Mouse (Mus musculus) left cerebral cortex, adult 8-10 months (tissue): ENCODE data around the gene Dusp8. TPM values are rescaled to one million over a fixed set of nuclear protein-coding genes. Genes with fewer than 3 reads are reported as not detected.

Experiments used
- DNase-seq, 2 experiments: peaks; one replicate each; pipeline ENCODE4 v3.0.0; 2022; ENCODE audit warnings: low spot score in 2 of 2
- total RNA-seq, 4 experiments: library from RNA; stranded (reverse); gene quantifications; 2 replicates each; pipeline ENCODE4 v1.2.4; 2022

The Dusp8 gene
- total RNA-seq, 4 experiments from 2014 or later, result 127 to 151 (median 133) TPM

DNA sequence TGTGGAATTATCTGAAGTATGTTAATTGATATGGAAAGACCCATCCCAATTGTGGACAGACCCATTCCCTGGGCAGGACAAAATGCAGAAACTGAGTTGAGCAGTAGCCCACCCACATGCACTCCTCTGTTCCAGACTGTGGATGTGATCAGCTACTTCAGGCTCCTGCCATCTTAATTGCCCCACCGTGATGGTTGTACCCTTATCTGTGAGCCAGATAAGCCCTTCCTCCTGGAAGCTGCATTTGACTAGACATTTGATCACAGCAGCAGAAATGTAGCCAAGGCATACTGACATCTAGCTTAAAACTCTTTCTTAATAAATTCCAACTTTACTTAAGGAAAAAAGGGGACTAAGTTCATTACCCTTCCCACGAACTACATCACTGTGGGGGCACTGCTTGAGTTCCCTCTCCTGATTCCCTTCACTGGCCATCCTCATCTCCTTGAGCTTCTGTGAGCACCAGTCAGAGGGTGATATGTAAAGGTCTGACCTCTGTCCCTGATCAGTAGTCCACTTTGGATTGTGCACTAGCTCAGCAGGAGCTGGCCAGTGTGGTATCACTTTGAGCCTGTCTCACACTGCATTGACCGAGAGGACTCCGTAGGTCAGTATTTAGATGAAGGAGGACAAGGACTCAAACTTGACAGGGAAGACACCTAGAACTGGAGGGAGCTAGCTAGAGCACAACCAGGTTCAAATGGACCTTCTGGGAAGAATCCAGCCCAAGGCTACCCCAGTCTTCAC, 9.3 kb downstream of the Dusp8 start:
- DNase-seq, result no peak

- DNase-seq, result no peak
Observed at GRCm38 (mm10) chr7:142084820-142085219, 10.8 kb downstream of the Dusp8 start.

DNA sequence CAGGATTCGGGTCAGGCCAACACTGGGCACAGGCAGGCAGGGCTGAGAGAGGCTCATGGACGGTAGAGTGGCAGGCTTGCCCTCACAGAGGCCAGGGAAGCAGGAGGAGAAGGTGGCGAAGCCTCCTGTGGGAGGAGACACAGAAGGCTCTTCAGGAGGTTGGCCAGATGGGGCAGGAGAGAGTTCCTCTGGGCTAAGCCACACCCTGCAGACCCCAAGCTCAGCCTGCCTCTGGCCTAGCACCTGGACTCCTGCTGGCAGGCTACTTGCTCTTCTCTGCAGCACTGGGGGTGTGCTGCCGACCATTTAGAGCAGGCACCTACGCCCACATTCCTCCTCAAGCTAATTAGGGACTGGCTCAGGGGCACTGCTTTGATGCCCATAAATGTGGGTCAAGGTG, 11.2 kb downstream of the Dusp8 start:
- DNase-seq, result no peak

GRCm38 (mm10) chr7:142083588-142084317, 11.9 kb downstream of the Dusp8 start:
- DNase-seq, result no peak

DNA sequence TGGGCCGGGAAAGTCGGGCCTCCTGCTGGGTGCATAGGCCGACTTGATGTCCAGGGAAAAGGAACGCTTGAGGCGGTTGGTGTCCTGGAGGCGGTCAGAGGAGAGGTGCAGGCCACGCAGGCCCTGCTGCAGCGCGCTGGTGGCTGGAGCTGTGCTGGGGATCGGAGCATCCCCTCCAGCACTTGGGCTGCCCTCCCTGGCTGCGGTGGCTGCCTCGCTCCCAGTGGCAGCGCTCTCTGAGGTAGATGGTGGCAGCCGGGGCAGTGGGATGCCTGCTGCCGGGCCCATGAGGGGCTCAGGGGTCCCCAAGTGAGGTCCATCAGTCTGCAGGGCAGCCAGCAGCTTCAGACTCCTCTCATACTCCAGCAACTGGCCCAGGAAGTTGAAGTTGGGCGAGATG, 13.0 kb downstream of the Dusp8 start:
- no peak for DNase-seq

- no peak for DNase-seq
Observed at GRCm38 (mm10) chr7:142082179-142082578, 13.5 kb downstream of the Dusp8 start.

DNA sequence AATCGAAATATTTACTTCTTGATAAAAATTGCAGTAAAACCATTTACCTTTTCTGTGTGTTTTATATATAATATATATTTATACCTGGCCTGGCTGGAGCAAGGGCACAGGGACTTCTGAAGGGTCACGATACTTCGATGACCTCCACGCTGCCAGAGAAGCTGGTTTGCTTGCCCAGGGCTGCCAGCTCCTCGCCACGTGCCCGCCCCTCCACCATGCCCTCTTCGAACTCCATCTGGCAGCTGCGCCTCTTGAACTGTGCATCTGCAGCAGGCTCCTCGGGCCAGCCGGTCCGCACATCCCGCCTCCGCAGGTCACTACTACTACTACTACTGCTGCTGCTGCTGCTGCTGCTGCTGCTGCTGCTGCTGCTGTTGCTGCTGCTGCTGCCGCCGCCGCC, 13.9 kb downstream of the Dusp8 start:
- no peak for DNase-seq

DNA sequence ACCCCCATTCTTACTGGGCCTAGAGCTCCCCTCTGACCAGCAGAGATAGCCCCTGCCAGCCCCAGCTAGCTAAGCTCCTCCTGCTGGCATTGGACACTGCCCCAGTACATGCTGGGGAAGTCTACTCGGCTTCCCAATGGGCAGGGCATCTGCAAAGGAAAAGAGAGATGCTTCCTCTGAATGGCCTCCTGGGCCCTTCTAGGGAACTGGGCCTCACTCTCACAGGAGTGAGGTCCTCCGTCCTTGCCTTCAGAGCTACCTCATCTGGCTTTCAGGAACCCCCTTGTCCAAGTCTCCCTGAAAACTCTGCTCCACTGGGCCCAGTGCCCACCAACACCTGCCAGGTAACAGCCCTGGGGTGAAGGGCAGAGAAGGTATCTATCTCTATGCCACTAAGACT, 14.8 kb downstream of the Dusp8 start:
- DNase-seq, result no peak

DNA sequence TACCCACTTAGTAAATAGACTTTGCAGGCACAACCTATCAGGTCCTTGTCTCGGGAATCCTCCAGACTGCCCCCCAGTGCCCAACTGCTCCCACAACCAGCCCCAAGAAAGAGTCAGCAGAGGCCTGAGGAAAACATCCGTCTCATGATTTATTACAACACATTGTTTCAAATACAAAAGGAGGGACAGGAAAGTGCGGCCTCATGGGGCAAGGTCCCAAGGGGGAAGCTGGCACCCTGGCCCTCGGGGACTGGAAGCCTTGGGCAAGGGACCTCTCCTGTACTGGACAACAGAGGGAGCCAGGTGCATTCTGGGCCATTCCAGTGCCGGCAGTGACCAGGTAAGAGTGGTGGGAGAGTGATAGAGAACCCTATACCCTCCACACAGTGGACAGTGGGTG, 16.3 kb downstream of the Dusp8 start:
- DNase-seq, result no peak

- no peak for DNase-seq
Observed at GRCm38 (mm10) chr7:142077138-142077537, 18.5 kb downstream of the Dusp8 start.

DNA sequence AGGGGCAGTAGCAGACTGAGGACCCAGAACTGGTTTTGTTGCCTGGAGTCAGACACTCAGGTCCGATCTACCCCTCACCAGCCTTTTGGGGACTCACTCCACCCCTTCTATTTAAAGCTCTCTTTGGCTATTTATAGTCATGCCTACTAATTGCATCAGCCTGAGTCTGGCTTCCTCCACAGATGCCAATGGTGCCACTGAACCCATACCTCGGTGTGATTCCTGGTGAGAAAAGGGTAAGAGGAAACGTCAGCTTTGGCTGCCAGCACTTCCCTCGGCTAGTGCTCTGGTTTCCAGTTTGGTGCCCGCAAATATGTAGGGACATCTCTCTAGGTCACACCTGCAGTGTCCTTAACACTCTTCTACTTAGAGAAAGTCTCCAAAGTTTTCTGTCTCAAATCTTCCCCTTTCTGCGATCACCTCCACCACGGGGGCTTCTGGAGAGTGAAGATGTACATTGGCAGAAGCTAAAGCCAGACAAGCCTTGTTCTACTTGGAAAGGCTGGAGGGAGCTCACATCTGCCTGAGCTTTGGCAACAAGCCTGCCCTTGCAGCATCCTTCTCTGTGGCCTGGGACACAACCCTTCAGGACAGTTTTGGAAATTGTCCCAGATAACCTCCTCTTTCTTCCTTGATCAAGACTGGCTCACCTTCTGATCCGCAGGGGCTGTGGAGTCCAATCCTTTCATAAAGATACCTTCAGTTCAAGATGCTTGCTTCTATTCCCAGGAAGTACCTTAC, 21.3 kb downstream of the Dusp8 start:
- DNase-seq, result no peak

DNA sequence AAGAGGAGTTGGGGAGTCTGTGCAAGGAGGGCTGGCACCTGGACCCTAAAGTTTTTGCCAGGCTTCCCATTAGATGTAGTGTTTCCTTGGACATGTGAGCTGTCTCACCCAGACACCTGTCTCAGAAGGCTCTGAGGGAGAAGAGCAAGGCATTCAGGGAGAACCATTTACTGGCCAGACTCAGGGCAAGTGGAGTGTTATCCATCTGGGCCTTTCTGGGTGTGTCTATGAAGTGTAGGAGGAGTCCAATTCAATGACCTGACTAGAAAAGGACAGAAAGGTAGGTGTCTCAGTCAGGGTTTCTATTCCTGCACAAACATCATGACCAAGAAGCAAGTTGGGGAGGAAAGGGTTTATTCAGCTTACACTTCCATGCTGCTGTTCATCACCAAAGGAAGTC, 23.9 kb downstream of the Dusp8 start:
- no peak for DNase-seq

DNA sequence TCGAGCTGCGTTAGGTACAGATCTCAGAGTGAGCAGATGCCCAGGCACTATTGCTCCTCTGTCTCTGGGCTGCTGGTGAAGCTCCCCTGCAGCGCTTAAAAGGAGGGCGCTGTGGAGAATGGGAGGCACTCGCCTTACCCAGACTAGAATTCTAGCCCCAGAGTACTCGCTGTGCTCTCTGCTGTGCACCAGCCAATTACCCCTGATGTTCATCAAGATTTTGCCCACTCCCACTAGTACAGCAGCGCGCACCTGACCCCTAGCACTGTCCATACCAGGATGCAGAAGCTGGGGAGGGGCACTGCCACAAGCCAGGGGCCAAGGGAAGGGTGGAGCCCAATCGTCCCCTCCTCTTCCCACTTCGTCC, 24.4 kb downstream of the Dusp8 start:
- no peak for DNase-seq

GRCm38 (mm10) chr7:142070458-142071211, 25.0 kb downstream of the Dusp8 start:
- DNase-seq, result peak in 1 of 2 experiments; percentile 72

DNA sequence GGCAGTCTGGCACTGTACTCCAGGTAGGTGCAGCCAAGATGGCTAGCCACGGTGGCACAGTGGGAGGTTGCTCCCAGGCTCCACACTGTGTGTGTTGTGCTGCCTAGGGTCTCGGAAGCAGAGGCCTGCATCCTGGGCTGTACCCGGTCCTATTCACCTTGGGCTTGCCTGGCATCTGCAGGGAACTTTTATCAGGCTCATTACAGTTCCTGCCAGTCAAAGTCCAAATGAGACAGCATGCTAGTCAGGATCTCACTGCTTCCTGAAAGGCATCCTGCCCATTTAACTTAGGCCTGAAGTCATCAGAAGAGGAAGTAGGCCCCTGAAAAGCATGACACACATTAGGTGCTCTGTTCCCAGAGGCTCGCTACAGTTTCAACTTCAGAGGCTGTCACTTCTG, 27.2 kb downstream of the Dusp8 start:
- DNase-seq, result no peak

- DNase-seq, result peak; percentile 79 to 83
Observed at GRCm38 (mm10) chr7:142060931-142061565, 34.6 kb downstream of the Dusp8 start, which contains the start of gene Mob2. Gene Mob2 (minus strand): TSS chr7:142061065.

DNA sequence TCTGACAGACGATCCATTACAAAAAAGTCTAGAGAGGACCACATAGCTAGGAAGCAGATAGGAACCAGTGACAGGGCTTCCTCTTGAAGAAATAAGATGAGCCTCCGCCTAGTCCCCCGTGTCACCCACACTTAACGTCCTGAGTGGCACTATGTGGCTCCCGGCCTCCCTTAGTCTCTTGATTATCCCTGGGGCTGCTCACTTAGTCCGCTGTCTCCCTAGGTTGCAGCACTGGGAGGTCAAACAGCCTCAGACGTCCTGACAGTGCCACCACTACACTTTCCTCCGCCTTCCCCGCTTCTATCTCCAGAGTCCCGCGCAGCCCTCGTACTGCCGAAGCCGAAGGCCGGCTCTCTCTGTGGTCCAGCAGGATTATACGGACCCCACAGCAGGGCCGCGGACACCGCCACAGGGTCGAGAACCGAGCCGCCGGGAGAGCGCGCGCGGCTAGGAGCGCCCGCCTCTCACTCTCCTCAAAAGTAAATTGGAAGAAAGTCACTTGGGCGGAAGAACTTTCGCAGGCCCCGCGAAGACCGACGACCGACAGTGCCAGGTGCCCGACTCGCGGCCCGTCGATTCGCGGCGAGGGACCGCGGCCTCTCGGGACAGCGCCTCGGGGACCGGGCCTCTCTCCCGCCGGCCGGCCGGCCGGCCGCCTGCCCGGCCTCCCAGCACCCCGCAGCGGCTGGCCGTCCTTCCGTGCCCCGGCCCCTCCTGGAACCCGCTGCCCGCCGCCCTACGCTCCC, 35.3 kb downstream of the Dusp8 start:
- no peak for DNase-seq

DNA sequence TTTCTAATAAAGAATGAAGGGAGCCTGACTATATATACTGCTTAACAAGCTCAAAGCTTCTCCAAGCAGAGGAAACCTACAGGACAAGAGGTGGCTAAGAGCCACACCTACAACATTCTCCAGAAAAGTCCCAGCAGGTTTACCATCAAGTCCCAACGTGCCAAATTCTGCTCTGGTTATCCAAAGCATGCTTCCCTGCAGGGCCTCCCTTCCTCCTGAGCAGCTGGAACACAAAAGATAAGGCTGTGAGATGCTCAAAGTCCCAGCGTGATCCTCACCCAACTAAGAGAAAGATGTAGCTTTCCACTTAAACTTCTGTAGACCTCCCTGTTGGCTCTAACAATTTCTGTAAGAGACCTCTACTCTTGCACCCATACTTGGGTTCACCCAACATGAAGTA, 36.6 kb downstream of the Dusp8 start:
- DNase-seq, result no peak

DNA sequence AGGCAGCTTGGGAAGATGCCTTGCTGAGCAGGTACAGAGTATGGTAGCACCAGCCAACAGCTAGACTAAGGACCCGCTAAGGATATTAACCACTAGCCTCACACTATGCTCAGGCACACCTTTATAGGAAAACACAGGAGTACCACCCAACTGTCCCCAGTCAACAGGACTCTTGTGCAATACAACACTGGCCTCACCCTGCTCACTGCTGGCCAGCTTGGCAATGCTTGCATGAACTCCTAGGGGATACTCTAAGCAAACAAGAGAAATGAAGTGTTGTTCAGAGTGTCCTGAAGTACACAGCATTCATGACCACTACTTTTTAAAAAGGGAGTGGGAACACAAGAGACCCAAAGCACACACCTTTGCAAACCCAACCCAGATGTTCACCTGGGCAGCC, 38.5 kb downstream of the Dusp8 start:
- no peak for DNase-seq

GRCm38 (mm10) chr7:142056601-142057061, 39.0 kb downstream of the Dusp8 start:
- no peak for DNase-seq
